Mouse (Mus musculus): ENCODE data around the gene Gpr142. TPM values are rescaled to one million over a fixed set of nuclear protein-coding genes. Genes with fewer than 3 reads are reported as not detected.

Gene Gpr142
- polyA plus RNA-seq, 1 experiment from 2014 or later, result not detected

DNA sequence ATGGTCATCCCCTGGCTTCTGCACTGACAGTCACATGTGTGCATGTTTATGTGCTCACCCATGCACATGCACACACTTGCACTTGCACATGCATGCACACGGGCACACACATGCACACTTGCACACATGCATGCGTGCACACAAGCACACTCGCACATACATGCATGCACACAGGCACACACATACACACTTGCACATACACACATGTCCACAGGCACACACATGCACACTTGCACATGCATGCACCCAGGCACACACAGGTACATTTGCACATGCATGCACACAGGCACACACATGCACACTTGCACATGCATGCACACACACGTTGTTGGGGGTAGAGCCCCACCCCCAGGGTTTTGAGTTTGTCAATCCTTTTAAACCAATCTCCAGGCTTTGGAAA, 18.2 kb downstream of the Gpr142 start:
- H3K9me3 ChIP-seq (ENCODE audit: control insufficient read depth), result no peaks in the 10 kb centered on the region
- H3K4me3 ChIP-seq (ENCODE audit: low read depth, low read length), result no peak overlapping the region
- H3K27me3 ChIP-seq (replicated peaks; ENCODE audit: control insufficient read depth, insufficient read depth, low read length), result no peaks in the 10 kb centered on the region
- H3K9ac ChIP-seq (ENCODE audit: low read depth, low read length), result no peak overlapping the region
- no peak overlapping the region for H3K27ac ChIP-seq (ENCODE audit: low read depth, low read length)
- ATAC-seq, result no peak
- no peak for TF ChIP-seq CTCF (IDR thresholded peaks at IDR 0.05; ENCODE audit: low read depth)
- 88% methylated on average over 4 of the region's 4 CpGs for WGBS
- no peak overlapping the region for H3K4me2 ChIP-seq (replicated peaks; ENCODE audit: low read depth)
- no peaks in the 10 kb centered on the region for H3K4me1 ChIP-seq (replicated peaks; ENCODE audit: control insufficient read depth, insufficient read depth, low read length)
- H3K36me3 ChIP-seq (ENCODE audit: control insufficient read depth, insufficient read depth), result no peaks in the 10 kb centered on the region

DNA sequence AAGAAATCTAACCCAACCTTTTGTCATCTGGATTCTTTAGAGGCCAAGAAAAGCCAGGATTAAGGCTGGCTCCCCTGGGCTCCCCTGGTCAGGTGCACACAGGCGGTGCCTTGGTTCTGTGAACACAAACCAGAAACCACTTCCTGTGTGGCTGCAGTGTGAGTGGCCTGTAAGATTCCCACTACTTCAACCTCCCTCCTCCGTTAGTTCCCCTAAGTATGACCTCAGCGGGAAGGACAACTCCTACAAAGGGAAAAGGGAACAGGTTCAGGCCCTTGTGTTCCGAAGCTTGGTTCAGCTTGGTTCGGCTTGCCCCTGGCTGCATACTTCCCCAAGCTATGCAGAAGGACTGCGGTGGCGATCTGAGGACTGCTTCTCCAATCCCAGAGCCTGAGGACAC, 19.5 kb downstream of the Gpr142 start:
- no peak overlapping the region for H3K27ac ChIP-seq (ENCODE audit: low read depth, low read length)
- H3K27me3 ChIP-seq (replicated peaks; ENCODE audit: control insufficient read depth, insufficient read depth, low read length), result no peaks in the 10 kb centered on the region
- no peaks in the 10 kb centered on the region for H3K9me3 ChIP-seq (ENCODE audit: control insufficient read depth)
- WGBS, result 89% methylated on average over 7 of the region's 7 CpGs
- ATAC-seq, result no peak
- H3K4me1 ChIP-seq (replicated peaks; ENCODE audit: control insufficient read depth, insufficient read depth, low read length), result no peaks in the 10 kb centered on the region
- TF ChIP-seq CTCF (IDR thresholded peaks at IDR 0.05; ENCODE audit: low read depth), result no peak
- no peak overlapping the region for H3K9ac ChIP-seq (ENCODE audit: low read depth, low read length)
- no peak overlapping the region for H3K4me2 ChIP-seq (replicated peaks; ENCODE audit: low read depth)
- no peak overlapping the region for H3K4me3 ChIP-seq (ENCODE audit: low read depth, low read length)
- no peaks in the 10 kb centered on the region for H3K36me3 ChIP-seq (ENCODE audit: control insufficient read depth, insufficient read depth)

DNA sequence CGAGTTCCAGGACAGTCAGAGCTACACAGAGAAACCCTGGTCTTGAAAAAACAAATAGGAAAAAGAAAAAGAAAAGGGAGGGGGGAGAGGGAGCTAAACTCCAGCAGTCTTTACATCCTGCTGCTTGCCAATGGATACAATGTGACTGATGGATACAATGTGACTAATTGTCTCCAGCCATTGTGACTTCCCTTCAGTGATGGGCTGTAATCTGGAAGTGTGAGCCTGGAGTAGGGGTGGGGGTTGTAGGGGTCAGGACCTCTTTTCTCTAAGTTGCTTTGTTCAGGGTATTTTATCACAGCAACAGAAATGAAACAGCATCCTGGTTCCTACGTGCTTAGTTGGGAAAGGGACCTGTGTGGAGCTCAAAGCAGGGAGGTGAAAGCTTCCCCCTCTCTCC, 20.4 kb downstream of the Gpr142 start:
- Histone ChIP-seq H3K36me3 (ENCODE audit: control insufficient read depth, insufficient read depth) (no peaks in the 10 kb centered on the region), H3K27me3 (replicated peaks; ENCODE audit: control insufficient read depth, insufficient read depth, low read length) (no peaks in the 10 kb centered on the region), H3K4me3 (ENCODE audit: low read depth, low read length) (no peak overlapping the region), H3K9ac (ENCODE audit: low read depth, low read length) (no peak overlapping the region), H3K9me3 (ENCODE audit: control insufficient read depth) (no peaks in the 10 kb centered on the region), H3K4me1 (replicated peaks; ENCODE audit: control insufficient read depth, insufficient read depth, low read length) (no peaks in the 10 kb centered on the region), H3K27ac (ENCODE audit: low read depth, low read length) (no peak overlapping the region), H3K4me2 (replicated peaks; ENCODE audit: low read depth) (no peak overlapping the region)
- no peak for ATAC-seq
- TF ChIP-seq CTCF (IDR thresholded peaks at IDR 0.05; ENCODE audit: low read depth), result no peak
- 49% methylated on average over 2 of the region's 2 CpGs for WGBS

DNA sequence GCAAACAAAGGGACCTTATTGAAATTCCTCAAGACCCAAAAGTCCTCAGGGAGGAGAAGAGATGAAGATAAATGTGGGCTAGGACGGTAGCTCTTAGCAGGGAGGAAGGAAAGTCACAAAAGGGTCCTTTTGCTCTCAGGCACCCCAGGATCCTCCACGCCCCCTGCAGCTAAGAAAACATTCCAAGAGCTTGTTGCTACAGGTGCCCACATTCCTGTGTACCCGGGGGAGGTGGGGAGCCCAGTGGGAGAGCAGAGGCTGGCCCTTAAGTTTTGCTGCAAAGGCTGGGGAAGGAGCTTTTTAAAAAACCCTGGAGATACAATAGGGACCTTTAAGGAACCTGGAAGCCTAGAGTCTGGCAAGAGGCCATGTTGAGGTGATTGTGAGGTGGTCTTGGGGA, 21.7 kb downstream of the Gpr142 start:
- no peak overlapping the region for H3K9ac ChIP-seq (ENCODE audit: low read depth, low read length)
- H3K36me3 ChIP-seq (ENCODE audit: control insufficient read depth, insufficient read depth), result no peaks in the 10 kb centered on the region
- H3K27ac ChIP-seq (ENCODE audit: low read depth, low read length), result no peak overlapping the region
- no peak for ATAC-seq
- H3K9me3 ChIP-seq (ENCODE audit: control insufficient read depth), result no peaks in the 10 kb centered on the region
- H3K4me3 ChIP-seq (ENCODE audit: low read depth, low read length), result no peak overlapping the region
- no peak overlapping the region for H3K4me2 ChIP-seq (replicated peaks; ENCODE audit: low read depth)
- no peak for TF ChIP-seq CTCF (IDR thresholded peaks at IDR 0.05; ENCODE audit: low read depth)
- no peaks in the 10 kb centered on the region for H3K27me3 ChIP-seq (replicated peaks; ENCODE audit: control insufficient read depth, insufficient read depth, low read length)
- 48% methylated on average over 3 of the region's 3 CpGs for WGBS
- no peaks in the 10 kb centered on the region for H3K4me1 ChIP-seq (replicated peaks; ENCODE audit: control insufficient read depth, insufficient read depth, low read length)

DNA sequence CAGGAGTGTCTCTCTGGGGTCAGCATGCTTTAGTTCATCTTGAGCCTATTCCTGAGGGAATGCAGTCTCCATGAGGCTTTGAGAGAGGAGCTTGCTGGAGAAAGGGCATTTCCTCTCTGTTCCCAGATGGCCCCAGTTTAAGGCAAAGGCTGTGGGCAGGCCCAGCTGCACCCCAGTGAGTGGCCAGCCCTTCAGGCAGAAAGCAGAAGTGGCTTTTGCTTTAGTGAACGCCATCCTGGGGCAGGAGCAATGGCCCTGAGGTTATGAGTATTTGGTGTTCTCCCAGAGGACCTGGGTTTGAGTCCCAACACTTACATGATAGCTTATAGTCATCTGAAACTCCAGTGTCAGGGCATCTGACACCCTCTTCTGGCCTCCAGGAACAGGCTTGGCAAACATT, 22.6 kb downstream of the Gpr142 start:
- WGBS, result 67% methylated on average over 1 of the region's 1 CpGs
- Histone ChIP-seq H3K4me3 (ENCODE audit: low read depth, low read length) (no peak overlapping the region), H3K27me3 (replicated peaks; ENCODE audit: control insufficient read depth, insufficient read depth, low read length) (no peaks in the 10 kb centered on the region), H3K9ac (ENCODE audit: low read depth, low read length) (no peak overlapping the region), H3K27ac (ENCODE audit: low read depth, low read length) (no peak overlapping the region), H3K4me1 (replicated peaks; ENCODE audit: control insufficient read depth, insufficient read depth, low read length) (no peaks in the 10 kb centered on the region), H3K4me2 (replicated peaks; ENCODE audit: low read depth) (no peak overlapping the region), H3K9me3 (ENCODE audit: control insufficient read depth) (no peaks in the 10 kb centered on the region), H3K36me3 (ENCODE audit: control insufficient read depth, insufficient read depth) (no peaks in the 10 kb centered on the region)
- no peak for ATAC-seq
- TF ChIP-seq CTCF (IDR thresholded peaks at IDR 0.05; ENCODE audit: low read depth), result no peak

DNA sequence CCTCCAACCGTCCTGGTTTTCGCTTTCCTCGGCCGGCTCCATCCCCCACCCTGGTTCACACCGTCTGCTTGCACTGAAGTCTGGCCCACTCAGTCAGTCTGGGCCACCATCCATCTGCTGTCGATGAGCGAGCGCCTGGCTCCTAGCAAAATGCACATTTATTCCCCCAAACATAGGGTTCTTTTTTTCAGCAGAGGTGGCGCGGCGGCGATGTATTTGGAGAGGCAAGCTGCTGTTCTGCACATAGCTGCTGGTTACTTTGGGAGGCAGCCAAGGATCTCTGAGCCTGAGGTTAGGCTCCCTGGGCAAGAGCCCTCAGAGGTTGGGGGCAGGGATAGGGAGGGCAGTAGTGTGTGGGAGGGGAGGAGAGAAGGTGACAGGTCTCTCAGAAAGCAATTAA, 24.0 kb downstream of the Gpr142 start:
- H3K9me3 ChIP-seq (ENCODE audit: control insufficient read depth), result no peaks in the 10 kb centered on the region
- H3K4me1 ChIP-seq (replicated peaks; ENCODE audit: control insufficient read depth, insufficient read depth, low read length), result no peaks in the 10 kb centered on the region
- H3K27me3 ChIP-seq (replicated peaks; ENCODE audit: control insufficient read depth, insufficient read depth, low read length), result no peaks in the 10 kb centered on the region
- TF ChIP-seq CTCF (IDR thresholded peaks at IDR 0.05; ENCODE audit: low read depth), result no peak
- H3K27ac ChIP-seq (ENCODE audit: low read depth, low read length), result no peak overlapping the region
- ATAC-seq, result no peak
- H3K36me3 ChIP-seq (ENCODE audit: control insufficient read depth, insufficient read depth), result no peaks in the 10 kb centered on the region
- no peak overlapping the region for H3K4me2 ChIP-seq (replicated peaks; ENCODE audit: low read depth)
- no peak overlapping the region for H3K9ac ChIP-seq (ENCODE audit: low read depth, low read length)
- 70% methylated on average over 12 of the region's 12 CpGs for WGBS
- H3K4me3 ChIP-seq (ENCODE audit: low read depth, low read length), result no peak overlapping the region

DNA sequence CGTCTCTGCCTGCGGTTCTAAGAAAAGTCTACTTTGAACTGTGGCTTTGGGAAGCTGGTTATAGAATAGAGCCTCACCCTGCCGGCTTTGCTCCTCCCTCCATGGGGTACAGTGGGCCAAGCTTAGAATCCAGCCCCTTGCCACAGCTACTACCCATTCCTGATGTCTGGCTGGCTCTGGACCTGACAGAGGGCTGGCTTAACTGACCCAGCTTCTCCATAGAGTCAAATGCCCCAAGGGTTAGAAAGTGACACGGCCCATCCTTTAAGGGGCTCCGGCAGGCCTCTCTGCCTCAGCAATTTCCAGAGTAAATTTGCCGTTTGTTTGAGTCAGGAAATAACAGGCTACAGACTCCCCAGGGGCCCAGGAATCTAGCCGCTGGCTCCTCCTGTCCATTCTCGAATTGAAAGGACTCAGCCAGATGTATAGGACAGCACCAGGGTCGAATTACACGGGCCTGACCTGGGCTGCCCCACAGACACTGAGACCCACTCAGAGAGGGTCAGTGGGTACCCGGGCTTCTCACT, 24.5 kb downstream of the Gpr142 start:
- H3K9ac ChIP-seq (ENCODE audit: low read depth, low read length), result no peak overlapping the region
- no peaks in the 10 kb centered on the region for H3K4me1 ChIP-seq (replicated peaks; ENCODE audit: control insufficient read depth, insufficient read depth, low read length)
- no peak overlapping the region for H3K4me3 ChIP-seq (ENCODE audit: low read depth, low read length)
- H3K27me3 ChIP-seq (replicated peaks; ENCODE audit: control insufficient read depth, insufficient read depth, low read length), result no peaks in the 10 kb centered on the region
- WGBS, result 24% methylated on average over 11 of the region's 11 CpGs
- no peak overlapping the region for H3K27ac ChIP-seq (ENCODE audit: low read depth, low read length)
- H3K9me3 ChIP-seq (ENCODE audit: control insufficient read depth), result no peaks in the 10 kb centered on the region
- TF ChIP-seq CTCF (IDR thresholded peaks at IDR 0.05; ENCODE audit: low read depth), result no peak
- no peak for ATAC-seq
- no peaks in the 10 kb centered on the region for H3K36me3 ChIP-seq (ENCODE audit: control insufficient read depth, insufficient read depth)
- H3K4me2 ChIP-seq (replicated peaks; ENCODE audit: low read depth), result no peak overlapping the region

Data from intestine, postnatal 0 days (tissue).